Mouse (Mus musculus): ENCODE results near the gene 9530053A07Rik. TPM values are rescaled to one million over a fixed set of nuclear protein-coding genes. Genes with fewer than 3 reads are reported as not detected.
A peak's percentile ranks its signal among the peaks of the same experiment; 100 is the strongest.

The 9530053A07Rik gene
- polyA plus RNA-seq, 1 experiment: not detected

DNA sequence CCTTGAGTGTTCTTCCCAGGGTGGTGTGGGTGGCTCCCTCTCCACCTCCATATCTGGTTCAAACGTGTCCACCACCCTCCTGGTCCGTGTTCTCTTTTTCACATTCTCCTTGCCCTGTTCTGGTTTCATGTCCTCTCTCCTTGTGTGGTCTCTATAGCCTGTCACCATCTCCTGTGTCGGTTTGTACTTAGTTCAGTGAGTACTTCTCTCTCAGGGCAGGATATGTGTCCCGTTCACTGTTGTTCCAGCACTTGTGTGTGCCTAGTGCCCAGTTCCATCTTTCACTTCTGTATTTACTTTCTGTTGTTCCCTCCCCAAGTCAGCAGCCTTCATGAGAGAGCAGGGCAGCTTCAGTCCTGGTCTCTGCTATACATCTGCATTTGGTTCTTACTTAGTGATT is 46.1 kb downstream of the 9530053A07Rik start:
- 73% methylated on average over 4 of the region's 4 CpGs for WGBS
- H3K27ac ChIP-seq (ENCODE audit: insufficient read depth, low read depth, low read length): no peak overlapping the region

DNA sequence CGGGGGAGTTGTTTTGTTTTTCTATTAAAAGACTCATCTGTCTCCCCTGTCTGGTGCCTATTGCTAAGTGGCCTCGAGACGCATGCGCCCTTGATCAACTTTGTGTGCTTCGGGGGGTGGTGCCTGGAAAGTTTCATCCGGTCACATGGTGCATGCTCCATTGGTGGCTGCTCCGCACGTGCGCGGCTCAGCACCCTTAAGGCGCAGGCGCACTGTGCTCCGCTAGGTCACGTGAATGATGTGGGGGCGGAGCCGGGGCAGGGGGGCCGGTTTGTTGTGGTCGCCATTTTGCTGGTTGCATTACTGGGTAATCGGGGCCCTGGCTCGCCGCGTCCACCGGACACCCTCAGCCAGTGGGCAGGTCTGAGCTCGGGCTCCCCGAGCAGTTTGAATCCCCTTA is 50.0 kb downstream of the 9530053A07Rik start, which contains the start of gene Dyrk1b:
Gene Dyrk1b, plus strand, starts transcription at position 242 of the 400 bp plus-strand sequence.
- no peaks in the 10 kb centered on the region for H3K27me3 ChIP-seq (replicated peaks; ENCODE audit: control insufficient read depth, insufficient read depth, low read length)
- no peaks in the 10 kb centered on the region; the same call in 1 of the 2 replicates for H3K4me1 ChIP-seq (ENCODE audit: control insufficient read depth, insufficient read depth, low read length)
- peak within 1 kb of the TSS; percentile 79 for H3K27ac ChIP-seq (ENCODE audit: insufficient read depth, low read depth, low read length)
- peak; percentile 99 for DNase-seq
- no peak for TF ChIP-seq CTCF (conservative IDR thresholded peaks at IDR 0.05; ENCODE audit: insufficient read depth, insufficient read length, low read depth, low read length)
- no peak for TF ChIP-seq POLR2A (IDR thresholded peaks at IDR 0.05; ENCODE audit: low read depth, low read length)
- H3K4me3 ChIP-seq (ENCODE audit: insufficient read depth, low read depth, low read length): peak within 1 kb of the TSS; percentile 89
- H3K36me3 ChIP-seq (ENCODE audit: control insufficient read depth, insufficient read depth, low read length): no peaks in the 10 kb centered on the region
- WGBS: under 1% methylated on average over 25 of the region's 25 CpGs

More for the DNA sequence above, 46.1 kb downstream of the 9530053A07Rik start:
- Histone ChIP-seq H3K4me3 (ENCODE audit: insufficient read depth, low read depth, low read length) (no peak overlapping the region), H3K4me1 (ENCODE audit: control insufficient read depth, insufficient read depth, low read length) (peaks cover 4% of the 10 kb centered on the region; the same call in 1 of the 2 replicates), H3K27me3 (replicated peaks; ENCODE audit: control insufficient read depth, insufficient read depth, low read length) (no peaks in the 10 kb centered on the region), H3K36me3 (ENCODE audit: control insufficient read depth, insufficient read depth, low read length) (no peaks in the 10 kb centered on the region)
- no peak for DNase-seq
- TF ChIP-seq CTCF (conservative IDR thresholded peaks at IDR 0.05; ENCODE audit: insufficient read depth, insufficient read length, low read depth, low read length) (no peak), POLR2A (IDR thresholded peaks at IDR 0.05; ENCODE audit: low read depth, low read length) (no peak)

GRCm38 (mm10) chr7:28179741-28180377 is 50.6 kb downstream of the 9530053A07Rik start:
- no peak for TF ChIP-seq CTCF (conservative IDR thresholded peaks at IDR 0.05; ENCODE audit: insufficient read depth, insufficient read length, low read depth, low read length)
- TF ChIP-seq POLR2A (IDR thresholded peaks at IDR 0.05; ENCODE audit: low read depth, low read length): no peak
- WGBS: under 1% methylated on average over 35 of the region's 56 CpGs
- no peaks in the 10 kb centered on the region; the same call in 1 of the 2 replicates for H3K4me1 ChIP-seq (ENCODE audit: control insufficient read depth, insufficient read depth, low read length)
- no peaks in the 10 kb centered on the region for H3K27me3 ChIP-seq (replicated peaks; ENCODE audit: control insufficient read depth, insufficient read depth, low read length)
- peak overlapping the region; percentile 79 for H3K27ac ChIP-seq (ENCODE audit: insufficient read depth, low read depth, low read length)
- no peaks in the 10 kb centered on the region for H3K36me3 ChIP-seq (ENCODE audit: control insufficient read depth, insufficient read depth, low read length)
- peak; percentile 98 for DNase-seq
- peak overlapping the region; percentile 89 for H3K4me3 ChIP-seq (ENCODE audit: insufficient read depth, low read depth, low read length)

DNA sequence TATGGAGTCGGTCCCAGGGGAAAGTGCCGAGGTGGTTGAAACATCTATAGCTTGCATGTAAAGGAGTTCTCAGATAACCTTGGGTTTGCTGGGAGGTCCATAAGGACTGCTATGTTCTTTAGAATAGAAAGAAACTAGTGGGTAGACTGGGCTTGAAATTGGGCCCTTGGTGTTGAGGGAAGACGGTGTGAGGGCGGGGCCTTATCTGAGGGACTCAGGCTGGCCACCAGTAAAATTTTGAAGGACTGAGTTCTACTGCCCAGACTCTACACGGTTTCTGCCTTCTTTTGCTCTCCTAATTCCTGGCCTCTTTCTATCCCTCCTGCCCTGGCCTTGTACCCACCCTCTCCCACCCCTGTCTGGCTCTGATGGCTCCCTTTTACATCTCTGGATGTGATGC is 51.6 kb downstream of the 9530053A07Rik start:
- Histone ChIP-seq H3K27ac (ENCODE audit: insufficient read depth, low read depth, low read length) (no peak overlapping the region), H3K27me3 (replicated peaks; ENCODE audit: control insufficient read depth, insufficient read depth, low read length) (no peaks in the 10 kb centered on the region), H3K36me3 (ENCODE audit: control insufficient read depth, insufficient read depth, low read length) (peaks cover 2% of the 10 kb centered on the region; the same call in 1 of the 2 replicates), H3K4me1 (ENCODE audit: control insufficient read depth, insufficient read depth, low read length) (no peaks in the 10 kb centered on the region; the same call in 1 of the 2 replicates), H3K4me3 (ENCODE audit: insufficient read depth, low read depth, low read length) (no peak overlapping the region)
- TF ChIP-seq POLR2A (IDR thresholded peaks at IDR 0.05; ENCODE audit: low read depth, low read length) (no peak), CTCF (conservative IDR thresholded peaks at IDR 0.05; ENCODE audit: insufficient read depth, insufficient read length, low read depth, low read length) (no peak)
- DNase-seq: no peak
- 62% methylated on average over 5 of the region's 5 CpGs for WGBS

- Histone ChIP-seq H3K4me3 (ENCODE audit: insufficient read depth, low read depth, low read length) (no peak overlapping the region), H3K4me1 (ENCODE audit: control insufficient read depth, insufficient read depth, low read length) (no peaks in the 10 kb centered on the region; the same call in 1 of the 2 replicates), H3K27ac (ENCODE audit: insufficient read depth, low read depth, low read length) (no peak overlapping the region), H3K36me3 (ENCODE audit: control insufficient read depth, insufficient read depth, low read length) (peaks cover 4% of the 10 kb centered on the region; the same call in 1 of the 2 replicates), H3K27me3 (replicated peaks; ENCODE audit: control insufficient read depth, insufficient read depth, low read length) (no peaks in the 10 kb centered on the region)
- TF ChIP-seq CTCF (conservative IDR thresholded peaks at IDR 0.05; ENCODE audit: insufficient read depth, insufficient read length, low read depth, low read length) (no peak), POLR2A (IDR thresholded peaks at IDR 0.05; ENCODE audit: low read depth, low read length) (no peak)
- WGBS: 94% methylated on average over 12 of the region's 12 CpGs
- no peak for DNase-seq
Measured at GRCm38 (mm10) chr7:28181376-28181775, 52.1 kb downstream of the 9530053A07Rik start.

GRCm38 (mm10) chr7:28182320-28182719 is 53.1 kb downstream of the 9530053A07Rik start:
- no peak overlapping the region for H3K4me3 ChIP-seq (ENCODE audit: insufficient read depth, low read depth, low read length)
- H3K4me1 ChIP-seq (ENCODE audit: control insufficient read depth, insufficient read depth, low read length): no peaks in the 10 kb centered on the region; the same call in 1 of the 2 replicates
- H3K27me3 ChIP-seq (replicated peaks; ENCODE audit: control insufficient read depth, insufficient read depth, low read length): no peaks in the 10 kb centered on the region
- no peak overlapping the region for H3K27ac ChIP-seq (ENCODE audit: insufficient read depth, low read depth, low read length)
- peaks cover 7% of the 10 kb centered on the region for H3K36me3 ChIP-seq (ENCODE audit: control insufficient read depth, insufficient read depth, low read length)
- 91% methylated on average over 22 of the region's 22 CpGs for WGBS
- DNase-seq: no peak
- TF ChIP-seq CTCF (conservative IDR thresholded peaks at IDR 0.05; ENCODE audit: insufficient read depth, insufficient read length, low read depth, low read length) (no peak), POLR2A (IDR thresholded peaks at IDR 0.05; ENCODE audit: low read depth, low read length) (no peak)

DNA sequence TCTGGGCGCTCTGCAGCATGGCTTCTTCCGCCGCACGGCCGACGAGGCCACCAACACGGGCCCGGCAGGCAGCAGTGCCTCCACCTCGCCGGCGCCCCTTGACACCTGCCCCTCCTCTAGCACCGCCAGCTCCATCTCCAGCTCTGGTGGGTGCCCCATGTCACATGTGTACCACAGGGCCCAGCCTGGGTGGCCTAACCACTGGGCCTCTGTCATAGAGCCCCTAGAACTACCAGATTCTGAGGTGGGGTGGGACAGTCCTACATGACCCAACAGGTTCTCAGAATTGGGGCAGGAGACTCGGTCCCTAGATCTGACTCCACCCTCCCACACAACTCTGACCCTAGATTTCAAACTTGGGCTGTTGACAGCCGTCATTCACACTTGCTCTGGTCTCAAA is 56.6 kb downstream of the 9530053A07Rik start:
- Histone ChIP-seq H3K27me3 (replicated peaks; ENCODE audit: control insufficient read depth, insufficient read depth, low read length) (no peaks in the 10 kb centered on the region), H3K27ac (ENCODE audit: insufficient read depth, low read depth, low read length) (no peak overlapping the region), H3K4me1 (ENCODE audit: control insufficient read depth, insufficient read depth, low read length) (no peaks in the 10 kb centered on the region), H3K4me3 (ENCODE audit: insufficient read depth, low read depth, low read length) (no peak overlapping the region), H3K36me3 (ENCODE audit: control insufficient read depth, insufficient read depth, low read length) (peaks cover 7% of the 10 kb centered on the region)
- TF ChIP-seq POLR2A (IDR thresholded peaks at IDR 0.05; ENCODE audit: low read depth, low read length) (no peak), CTCF (conservative IDR thresholded peaks at IDR 0.05; ENCODE audit: insufficient read depth, insufficient read length, low read depth, low read length) (no peak)
- WGBS: 91% methylated on average over 14 of the region's 14 CpGs
- DNase-seq: no peak
